Mouse (Mus musculus): Measurements from ENCODE around the gene Top3a.

- TF ChIP-seq CTCF (IDR thresholded peaks at IDR 0.05) (no peak), EP300 (IDR thresholded peaks at IDR 0.05) (0 out of 2 replicates have a peak, but pooled peaks have one; percentile 19)
Observed at GRCm38 (mm10) chr11:60810046-60810965, 33.1 kb upstream of the Top3a start.
